Mouse (Mus musculus): ENCODE results near the gene Rnf43.

GRCm38 (mm10) chr11:87629859-87630258 lies 32.7 kb upstream of the Rnf43 start:
- TF ChIP-seq GATA1 (IDR thresholded peaks at IDR 0.05; ENCODE audit: low read length) (no peak), TAL1 (IDR thresholded peaks at IDR 0.05; ENCODE audit: low read length) (no peak)
